Mouse (Mus musculus) bone marrow macrophage, adult 2 months (primary cell): ENCODE measurements around the gene Pld3.

Experiments used
- CTCF ChIP-seq: IDR thresholded peaks from 2 replicates; pipeline ENCODE4 v1.5.1; 2012; ENCODE audit warnings: low read depth, mild to moderate bottlenecking, low read length, moderate library complexity
- POLR2A ChIP-seq: IDR thresholded peaks from 2 replicates; pipeline ENCODE4 v1.6.1; 2012; ENCODE audit warnings: mild to moderate bottlenecking, low read depth, low read length, borderline replicate concordance

GRCm38 (mm10) chr7:27590088-27590487 lies 37.1 kb upstream of the Pld3 start:
- TF ChIP-seq CTCF (no peak), POLR2A (no peak)
